Mouse (Mus musculus) neural tube, embryonic 14.5 days (tissue): Measurements from ENCODE around the gene Ttc26. TPM values are rescaled to one million over a fixed set of nuclear protein-coding genes. Genes with fewer than 3 reads are reported as not detected.

Source experiments
- ATAC-seq: fragments of 200-750 bp; cut with Nextera tagmentation; 2 replicates; pipeline ENCODE4 v1.8.0; 2017; ENCODE audit warnings: low read depth, mild to moderate bottlenecking, moderate TSS enrichment, moderate library complexity
- H3K27ac ChIP-seq: fragments of 300-500 bp; sonication (generic); 2 replicates; pipeline ENCODE4 v1.5.1; 2014; ENCODE audit warnings: low read depth, mild to moderate bottlenecking, control low read depth, low read length, moderate library complexity, mixed read lengths
- H3K27me3 ChIP-seq: fragments of 300-500 bp; sonication (generic); 2 replicates; pipeline ENCODE4 v1.6.1; 2014; ENCODE audit warnings: low read length; ENCODE audit not compliant: control insufficient read depth, insufficient read depth
- H3K36me3 ChIP-seq: fragments of 300-500 bp; sonication (generic); 2 replicates; pipeline ENCODE4 v1.6.1; 2014; ENCODE audit warnings: low read length, mixed read lengths; ENCODE audit not compliant: control insufficient read depth, insufficient read depth
- H3K4me1 ChIP-seq: fragments of 300-500 bp; sonication (generic); 2 replicates; pipeline ENCODE4 v1.6.1; 2014; ENCODE audit warnings: low read length; ENCODE audit not compliant: control insufficient read depth, insufficient read depth
- H3K4me2 ChIP-seq: fragments of 300-500 bp; sonication (generic); 2 replicates; pipeline ENCODE4 v1.6.1; 2014; ENCODE audit warnings: mild to moderate bottlenecking, low read depth, low read length, control low read depth
- H3K4me3 ChIP-seq: fragments of 300-500 bp; sonication (generic); 2 replicates; pipeline ENCODE4 v1.5.1; 2014; ENCODE audit warnings: low read depth, low read length, control low read depth, mixed read lengths
- H3K9ac ChIP-seq: fragments of 300-500 bp; sonication (generic); replicated peaks from 2 replicates; pipeline ENCODE4 v1.6.1; 2014; ENCODE audit warnings: low read depth, mild to moderate bottlenecking, control low read depth, low read length, mixed read lengths
- H3K9me3 ChIP-seq: fragments of 300-500 bp; sonication (generic); 2 replicates; pipeline ENCODE4 v1.6.1; 2016; ENCODE audit warnings: low read length; ENCODE audit not compliant: control insufficient read depth
- WGBS: fragments of 180-500 bp; shearing (Covaris S2); extraction: QIAGEN DNeasy Blood & Tissue Kit; methylation state at CpG from one replicate; pipeline ENCODE4 v1.1.7; 2014; 5-methylcytosine and 5-hydroxymethylcytosine counted together
- polyA plus RNA-seq: library from polyadenylated mRNA; unstranded; fragments of >200 nt; fragmentation: Nextera tagmentation; extraction: Ambion mirVana; gene quantifications from 2 replicates; pipeline ENCODE4 v1.2.1, GENCODE M21; 2014

The Ttc26 gene
- 4.9 and 5.8 TPM in 2 replicates for polyA plus RNA-seq

GRCm38 (mm10) chr6:38381129-38381771 lies at the start of gene Ttc26:
TSS of gene Ttc26 (plus strand) at chr6:38381469.
- H3K27ac ChIP-seq: peak within 1 kb of the TSS; percentile 75
- H3K27me3 ChIP-seq: no peaks in the 10 kb centered on the region
- peak within 1 kb of the TSS; percentile 57 for H3K9ac ChIP-seq
- WGBS: 0% methylated on average over 26 of the region's 26 CpGs
- H3K4me2 ChIP-seq: peak within 1 kb of the TSS; percentile 78
- peaks cover 6% of the 10 kb centered on the region; the same call in 1 of the 2 replicates for H3K36me3 ChIP-seq
- ATAC-seq: peak; percentile 97
- H3K9me3 ChIP-seq: no peaks in the 10 kb centered on the region
- peak within 1 kb of the TSS; percentile 52 for H3K4me3 ChIP-seq
- H3K4me1 ChIP-seq: peaks cover 5% of the 10 kb centered on the region

GRCm38 (mm10) chr6:38335264-38335663 lies 46.0 kb upstream of the Ttc26 start:
- no peaks in the 10 kb centered on the region for H3K9me3 ChIP-seq
- H3K36me3 ChIP-seq: no peaks in the 10 kb centered on the region
- ATAC-seq: no peak
- H3K4me3 ChIP-seq: no peak overlapping the region
- no peak overlapping the region for H3K4me2 ChIP-seq
- no peak overlapping the region for H3K9ac ChIP-seq
- no peaks in the 10 kb centered on the region for H3K4me1 ChIP-seq
- WGBS: 81% methylated on average over 6 of the region's 6 CpGs
- H3K27ac ChIP-seq: no peak overlapping the region
- H3K27me3 ChIP-seq: no peaks in the 10 kb centered on the region

- Histone ChIP-seq H3K36me3 (no peaks in the 10 kb centered on the region), H3K4me3 (no peak overlapping the region), H3K4me2 (no peak overlapping the region), H3K9me3 (no peaks in the 10 kb centered on the region), H3K27me3 (no peaks in the 10 kb centered on the region), H3K27ac (no peak overlapping the region), H3K4me1 (no peaks in the 10 kb centered on the region), H3K9ac (no peak overlapping the region)
- ATAC-seq: no peak
- WGBS: 90% methylated on average over 4 of the region's 4 CpGs
Observed at GRCm38 (mm10) chr6:38337166-38337705, 44.0 kb upstream of the Ttc26 start.

- H3K9ac ChIP-seq: no peak overlapping the region
- H3K27me3 ChIP-seq: no peaks in the 10 kb centered on the region
- no peak for ATAC-seq
- no peaks in the 10 kb centered on the region for H3K36me3 ChIP-seq
- H3K9me3 ChIP-seq: no peaks in the 10 kb centered on the region
- no peak overlapping the region for H3K4me2 ChIP-seq
- H3K4me1 ChIP-seq: no peaks in the 10 kb centered on the region
- 83% methylated on average over 6 of the region's 6 CpGs for WGBS
- H3K27ac ChIP-seq: no peak overlapping the region
- no peak overlapping the region for H3K4me3 ChIP-seq
Observed at GRCm38 (mm10) chr6:38337951-38338350, 43.3 kb upstream of the Ttc26 start.

GRCm38 (mm10) chr6:38339078-38339477 lies 42.2 kb upstream of the Ttc26 start:
- H3K9me3 ChIP-seq: no peaks in the 10 kb centered on the region
- no peaks in the 10 kb centered on the region for H3K36me3 ChIP-seq
- 65% methylated on average over 2 of the region's 2 CpGs for WGBS
- no peaks in the 10 kb centered on the region for H3K27me3 ChIP-seq
- no peak overlapping the region for H3K27ac ChIP-seq
- no peaks in the 10 kb centered on the region for H3K4me1 ChIP-seq
- ATAC-seq: no peak
- no peak overlapping the region for H3K4me3 ChIP-seq
- no peak overlapping the region for H3K9ac ChIP-seq
- H3K4me2 ChIP-seq: no peak overlapping the region

- H3K27ac ChIP-seq: no peak overlapping the region
- H3K4me3 ChIP-seq: no peak overlapping the region
- no peaks in the 10 kb centered on the region for H3K27me3 ChIP-seq
- H3K4me1 ChIP-seq: no peaks in the 10 kb centered on the region
- H3K4me2 ChIP-seq: no peak overlapping the region
- H3K9ac ChIP-seq: no peak overlapping the region
- H3K9me3 ChIP-seq: no peaks in the 10 kb centered on the region
- 73% methylated on average over 11 of the region's 11 CpGs for WGBS
- H3K36me3 ChIP-seq: no peaks in the 10 kb centered on the region
- no peak for ATAC-seq
Observed at GRCm38 (mm10) chr6:38341751-38342665, 39.3 kb upstream of the Ttc26 start.

GRCm38 (mm10) chr6:38342666-38342992 lies 38.6 kb upstream of the Ttc26 start:
- 81% methylated on average over 8 of the region's 8 CpGs for WGBS
- ATAC-seq: no peak

GRCm38 (mm10) chr6:38343581-38343980 lies 37.7 kb upstream of the Ttc26 start:
- Histone ChIP-seq H3K4me2 (no peak overlapping the region), H3K27ac (no peak overlapping the region), H3K4me1 (no peaks in the 10 kb centered on the region), H3K9ac (no peak overlapping the region), H3K9me3 (no peaks in the 10 kb centered on the region), H3K36me3 (no peaks in the 10 kb centered on the region), H3K4me3 (no peak overlapping the region), H3K27me3 (no peaks in the 10 kb centered on the region)
- no peak for ATAC-seq
- 53% methylated on average over 3 of the region's 3 CpGs for WGBS

More at GRCm38 (mm10) chr6:38342666-38342992, 38.6 kb upstream of the Ttc26 start:
- no peaks in the 10 kb centered on the region for H3K9me3 ChIP-seq
- H3K4me1 ChIP-seq: no peaks in the 10 kb centered on the region
- H3K9ac ChIP-seq: no peak overlapping the region
- no peaks in the 10 kb centered on the region for H3K36me3 ChIP-seq
- no peak overlapping the region for H3K27ac ChIP-seq
- no peak overlapping the region for H3K4me2 ChIP-seq
- H3K4me3 ChIP-seq: no peak overlapping the region
- H3K27me3 ChIP-seq: no peaks in the 10 kb centered on the region
